Mouse (Mus musculus) gastrocnemius, adult 2 months (tissue): ENCODE results near the gene Rps18. TPM values are rescaled to one million over a fixed set of nuclear protein-coding genes. Genes with fewer than 3 reads are reported as not detected.

Source experiments
- DNase-seq: peaks from one replicate; pipeline ENCODE4 v3.0.0; 2022
- H3K27ac ChIP-seq: fragments of 200-600 bp; 2 replicates; pipeline ENCODE4 v1.8.1; 2022; ENCODE audit warnings: mild to moderate bottlenecking
- H3K4me3 ChIP-seq: fragments of 200-600 bp; 2 replicates; pipeline ENCODE4 v1.8.1; 2022; ENCODE audit warnings: mild to moderate bottlenecking, moderate library complexity
- CTCF ChIP-seq: fragments of 200-600 bp; IDR thresholded peaks from 2 replicates; pipeline ENCODE4 v1.8.1; 2022; ENCODE audit warnings: antibody characterized with exemption, mild to moderate bottlenecking, moderate library complexity
- intact Hi-C: fragments of 180-260 bp; cut with DNase I; formaldehyde crosslinking; loops from one replicate; pipeline ENCODE4 v1.15.1; 2025
- total RNA-seq, 2 experiments: library from RNA; stranded (reverse); gene quantifications; 2 replicates each; pipeline ENCODE4 v1.2.3; 2021

Rps18 gene
- total RNA-seq, 2 experiments from 2014 or later = 364 to 443 TPM

GRCm38 (mm10) chr17:33935422-33936055 is 20.3 kb downstream of the Rps18 start:
- no peak for TF ChIP-seq CTCF
- intact Hi-C loops = no loop called here
- DNase-seq = no peak
- Histone ChIP-seq H3K4me3 (no peak overlapping the region), H3K27ac (no peak overlapping the region)

- DNase-seq = no peak
- Histone ChIP-seq H3K27ac (no peak overlapping the region), H3K4me3 (no peak overlapping the region)
- TF ChIP-seq CTCF = no peak
- intact Hi-C loops = no loop called here
Measured at GRCm38 (mm10) chr17:33932970-33933369, 22.8 kb downstream of the Rps18 start.

GRCm38 (mm10) chr17:33932448-33932847 is 23.4 kb downstream of the Rps18 start:
- TF ChIP-seq CTCF = no peak
- no peak for DNase-seq
- H3K27ac ChIP-seq = no peak overlapping the region
- intact Hi-C loops = no loop called here
- H3K4me3 ChIP-seq = no peak overlapping the region

- Histone ChIP-seq H3K27ac (no peak overlapping the region), H3K4me3 (no peak overlapping the region)
- TF ChIP-seq CTCF = no peak
- DNase-seq = no peak
- intact Hi-C loops = no loop called here
Measured at GRCm38 (mm10) chr17:33931947-33932346, 23.9 kb downstream of the Rps18 start.

- Histone ChIP-seq H3K27ac (peak overlapping the region; percentile 94), H3K4me3 (peak overlapping the region; percentile 77)
- no peak for TF ChIP-seq CTCF
- DNase-seq = no peak
- intact Hi-C loops = no loop called here
Measured at GRCm38 (mm10) chr17:33931159-33931866, 24.5 kb downstream of the Rps18 start.

- Histone ChIP-seq H3K27ac (peak overlapping the region; percentile 94), H3K4me3 (peak overlapping the region; percentile 77)
- DNase-seq = peak; percentile 63
- no peak for TF ChIP-seq CTCF
- intact Hi-C loops = no loop called here
Measured at GRCm38 (mm10) chr17:33930280-33931158, 25.3 kb downstream of the Rps18 start.

- Histone ChIP-seq H3K4me3 (peak within 1 kb of the TSS; percentile 77), H3K27ac (peak within 1 kb of the TSS; percentile 94)
- peak; percentile 44 for TF ChIP-seq CTCF
- DNase-seq = peak; percentile 96
- intact Hi-C loops = no loop called here
Measured at GRCm38 (mm10) chr17:33929371-33930279, 26.2 kb downstream of the Rps18 start, which contains the start of gene Rgl2. Rgl2 (plus strand) TSS chr17:33929543.

- DNase-seq = no peak
- no peak for TF ChIP-seq CTCF
- Histone ChIP-seq H3K4me3 (peak overlapping the region; percentile 77), H3K27ac (peak overlapping the region; percentile 94)
- intact Hi-C loops = no loop called here
Measured at GRCm38 (mm10) chr17:33928251-33928947, 27.4 kb downstream of the Rps18 start.

GRCm38 (mm10) chr17:33926207-33926932 is 29.4 kb downstream of the Rps18 start:
- no peak overlapping the region for H3K4me3 ChIP-seq
- peak; percentile 37 for TF ChIP-seq CTCF
- intact Hi-C loops = no loop called here
- peak; percentile 24 for DNase-seq
- no peak overlapping the region for H3K27ac ChIP-seq

- no peak for TF ChIP-seq CTCF
- intact Hi-C loops = no loop called here
- Histone ChIP-seq H3K4me3 (no peak overlapping the region), H3K27ac (no peak overlapping the region)
- peak; percentile 19 for DNase-seq
Measured at GRCm38 (mm10) chr17:33925406-33926116, 30.2 kb downstream of the Rps18 start.
